Mouse (Mus musculus): ENCODE data around the gene Tpd52l2. TPM values are rescaled to one million over a fixed set of nuclear protein-coding genes. Genes with fewer than 3 reads are reported as not detected.
A peak's percentile ranks its signal among the peaks of the same experiment; 100 is the strongest.

The Tpd52l2 gene
- polyA plus RNA-seq, 1 experiment = 88.5 TPM

DNA sequence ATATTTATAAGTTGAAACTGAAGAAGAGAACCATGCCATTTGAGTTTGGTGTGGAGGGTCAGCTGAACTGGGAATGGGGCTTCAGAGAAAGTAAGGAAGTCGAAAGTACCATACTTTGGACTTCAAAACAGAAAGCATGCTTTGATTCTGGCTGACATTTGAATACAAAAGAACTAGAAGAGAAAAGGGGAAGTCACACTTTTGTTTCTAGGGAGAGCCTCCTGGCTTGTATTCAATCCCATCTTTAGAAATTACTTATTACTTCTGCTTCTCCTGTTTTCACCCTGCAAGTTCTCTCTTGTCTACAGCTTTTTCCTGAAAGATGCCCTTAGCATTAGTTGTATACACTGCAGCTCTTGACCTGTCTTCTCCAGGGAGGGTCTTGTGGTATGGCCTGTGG lies 51.3 kb downstream of the Tpd52l2 start:
- Histone ChIP-seq H3K4me3 (ENCODE audit: insufficient read depth, low read depth, low read length) (no peak overlapping the region), H3K4me1 (ENCODE audit: control insufficient read depth, insufficient read depth, insufficient read length, low read length) (no peaks in the 10 kb centered on the region), H3K27ac (replicated peaks; ENCODE audit: low read depth, low read length) (no peak overlapping the region)

DNA sequence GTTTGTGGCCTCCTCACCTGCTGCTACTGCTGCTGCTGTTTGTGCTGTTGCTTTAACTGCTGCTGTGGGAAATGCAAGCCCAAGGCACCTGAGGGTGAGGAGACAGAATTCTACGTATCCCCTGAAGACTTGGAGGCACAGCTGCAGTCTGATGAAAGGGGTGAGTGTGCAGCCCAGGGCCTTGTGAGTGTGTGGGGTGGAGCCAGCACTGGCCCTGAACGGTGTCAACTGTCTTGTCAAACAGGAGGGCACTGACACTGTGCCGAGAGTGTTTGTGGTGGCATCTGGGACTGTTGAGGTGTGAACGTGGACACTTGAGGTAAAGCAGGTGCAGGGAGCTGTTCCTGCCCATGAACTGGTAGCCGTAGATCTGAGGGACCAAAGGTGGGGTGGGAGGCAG lies 51.7 kb downstream of the Tpd52l2 start:
- Histone ChIP-seq H3K27ac (replicated peaks; ENCODE audit: low read depth, low read length) (no peak overlapping the region), H3K4me1 (ENCODE audit: control insufficient read depth, insufficient read depth, insufficient read length, low read length) (no peaks in the 10 kb centered on the region), H3K4me3 (ENCODE audit: insufficient read depth, low read depth, low read length) (no peak overlapping the region)

DNA sequence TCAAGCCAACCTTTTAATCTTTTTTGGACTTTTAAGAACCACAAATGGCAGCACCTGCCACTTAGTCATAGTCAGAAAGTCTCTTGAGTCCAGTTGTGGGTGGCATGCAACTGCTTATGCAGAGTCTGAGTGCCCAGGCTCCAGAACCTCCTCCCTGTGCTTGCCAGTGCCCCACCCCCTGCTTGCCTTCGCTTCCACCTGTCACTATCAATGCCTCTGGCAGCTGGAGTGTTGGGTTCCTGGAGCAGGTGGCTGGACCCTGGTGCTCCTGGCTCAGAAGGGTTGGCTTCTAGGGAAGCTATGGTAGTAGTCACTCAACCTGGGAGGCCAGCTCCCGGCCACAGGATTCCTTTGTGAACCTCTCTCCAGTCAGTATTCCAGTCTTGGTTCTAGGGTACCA lies 53.3 kb downstream of the Tpd52l2 start:
- H3K4me3 ChIP-seq (ENCODE audit: insufficient read depth, low read depth, low read length) = no peak overlapping the region
- no peak overlapping the region for H3K27ac ChIP-seq (replicated peaks; ENCODE audit: low read depth, low read length)
- no peaks in the 10 kb centered on the region for H3K4me1 ChIP-seq (ENCODE audit: control insufficient read depth, insufficient read depth, insufficient read length, low read length)

DNA sequence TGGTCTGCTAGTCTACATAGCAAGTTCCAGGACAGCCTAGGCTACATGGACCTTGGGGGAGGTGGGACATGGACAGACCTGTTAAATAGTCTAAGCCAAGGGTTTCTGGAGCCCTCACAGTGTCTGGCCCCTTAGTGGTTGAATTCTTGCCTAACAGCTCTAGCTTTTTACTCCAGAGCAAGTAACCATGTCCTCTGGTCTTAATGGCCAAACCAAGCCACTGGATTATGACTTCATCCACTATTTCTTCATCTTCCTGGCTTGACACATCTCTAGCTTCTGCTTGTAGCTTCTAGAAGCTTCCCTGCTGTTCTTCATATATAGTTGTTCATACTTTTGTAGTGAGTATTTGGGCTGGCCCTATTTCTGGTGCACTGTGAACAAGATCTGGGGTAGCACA lies 56.8 kb downstream of the Tpd52l2 start:
- Histone ChIP-seq H3K4me1 (ENCODE audit: control insufficient read depth, insufficient read depth, insufficient read length, low read length) (no peaks in the 10 kb centered on the region), H3K4me3 (ENCODE audit: insufficient read depth, low read depth, low read length) (no peak overlapping the region), H3K27ac (replicated peaks; ENCODE audit: low read depth, low read length) (peak overlapping the region; percentile 45)

DNA sequence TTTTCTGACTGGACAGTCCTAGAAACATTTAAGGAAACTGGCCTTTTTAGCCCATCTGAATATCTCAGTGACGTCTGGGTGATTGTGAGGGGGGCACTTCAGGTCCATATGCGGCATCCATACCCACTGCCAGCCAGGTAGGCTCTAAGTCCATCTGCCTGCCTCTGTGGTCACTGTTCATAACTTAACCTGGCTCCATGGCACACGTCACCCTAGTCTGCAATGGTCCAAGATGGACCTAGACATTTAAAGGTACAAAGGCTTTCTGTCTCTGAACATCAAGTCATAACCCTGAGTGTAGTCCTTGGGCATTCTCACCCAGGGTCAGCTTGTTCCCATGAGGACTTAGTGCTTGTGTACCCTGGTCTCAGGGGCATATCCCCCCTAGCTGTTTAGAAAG lies 70.4 kb downstream of the Tpd52l2 start:
- Histone ChIP-seq H3K4me1 (ENCODE audit: control insufficient read depth, insufficient read depth, insufficient read length, low read length) (no peaks in the 10 kb centered on the region), H3K27ac (replicated peaks; ENCODE audit: low read depth, low read length) (no peak overlapping the region), H3K4me3 (ENCODE audit: insufficient read depth, low read depth, low read length) (no peak overlapping the region)

Other genes starting within 250 kb of the Tpd52l2 start
- 3.8 and 4.7 TPM in 2 replicates for gene Gmeb2, start 209.1 kb upstream of the Tpd52l2 start, polyA plus RNA-seq (2012; ENCODE audit: insufficient read depth, insufficient read length, missing spikeins)
- not detected in 2 replicates for gene Stmn3, start 182.6 kb upstream of the Tpd52l2 start, polyA plus RNA-seq (2012; ENCODE audit: insufficient read depth, insufficient read length, missing spikeins)
- 7.2 and 15.6 TPM in 2 replicates for gene Rtel1, start 177.4 kb upstream of the Tpd52l2 start, polyA plus RNA-seq (2012; ENCODE audit: insufficient read depth, insufficient read length, missing spikeins)
- gene Zgpat, start 132.2 kb upstream of the Tpd52l2 start, polyA plus RNA-seq (2012; ENCODE audit: insufficient read depth, insufficient read length, missing spikeins) = 12.4 TPM in 2 replicates
- 40.7 and 53.9 TPM in 2 replicates for gene Arfrp1, start 131.7 kb upstream of the Tpd52l2 start, polyA plus RNA-seq (2012; ENCODE audit: insufficient read depth, insufficient read length, missing spikeins)
- gene Lime1, start 117.1 kb upstream of the Tpd52l2 start, polyA plus RNA-seq (2012; ENCODE audit: insufficient read depth, insufficient read length, missing spikeins) = 3.0 and 6.1 TPM in 2 replicates
- 5.5 and 6.6 TPM in 2 replicates for gene Zbtb46, start 37.7 kb upstream of the Tpd52l2 start, polyA plus RNA-seq (2012; ENCODE audit: insufficient read depth, insufficient read length, missing spikeins)
- gene Abhd16b, start 3.9 kb upstream of the Tpd52l2 start, polyA plus RNA-seq (2012; ENCODE audit: insufficient read depth, insufficient read length, missing spikeins) = not detected in 2 replicates
- gene Dnajc5, start 23.3 kb downstream of the Tpd52l2 start, polyA plus RNA-seq (2012; ENCODE audit: insufficient read depth, insufficient read length, missing spikeins) = 30.8 and 38.6 TPM in 2 replicates
- 26.8 and 26.9 TPM in 2 replicates for gene Uckl1, start 87.8 kb downstream of the Tpd52l2 start, polyA plus RNA-seq (2012; ENCODE audit: insufficient read depth, insufficient read length, missing spikeins)
- gene Prpf6, start 94.7 kb downstream of the Tpd52l2 start, polyA plus RNA-seq (2012; ENCODE audit: insufficient read depth, insufficient read length, missing spikeins) = 23.2 and 23.7 TPM in 2 replicates
- gene Zfp512b, start 95.7 kb downstream of the Tpd52l2 start, polyA plus RNA-seq (2012; ENCODE audit: insufficient read depth, insufficient read length, missing spikeins) = 5.1 TPM in 2 replicates
- gene Samd10, start 102.1 kb downstream of the Tpd52l2 start, polyA plus RNA-seq (2012; ENCODE audit: insufficient read depth, insufficient read length, missing spikeins) = 0.63 and 1.6 TPM in 2 replicates
- gene Gm29797, start 159.9 kb downstream of the Tpd52l2 start, polyA plus RNA-seq (2012; ENCODE audit: insufficient read depth, insufficient read length, missing spikeins) = not detected in 2 replicates
- 12.8 and 22.2 TPM in 2 replicates for gene Sox18, start 174.5 kb downstream of the Tpd52l2 start, polyA plus RNA-seq (2012; ENCODE audit: insufficient read depth, insufficient read length, missing spikeins)
- 3.2 and 3.4 TPM in 2 replicates for gene Tcea2, start 183.2 kb downstream of the Tpd52l2 start, polyA plus RNA-seq (2012; ENCODE audit: insufficient read depth, insufficient read length, missing spikeins)
- 27.0 and 27.9 TPM in 2 replicates for gene Rgs19, start 196.8 kb downstream of the Tpd52l2 start, polyA plus RNA-seq (2012; ENCODE audit: insufficient read depth, insufficient read length, missing spikeins)
- gene Lkaaear1, start 201.3 kb downstream of the Tpd52l2 start, polyA plus RNA-seq (2012; ENCODE audit: insufficient read depth, insufficient read length, missing spikeins) = not detected in 2 replicates
- not detected in 2 replicates for gene Oprl1, start 217.9 kb downstream of the Tpd52l2 start, polyA plus RNA-seq (2012; ENCODE audit: insufficient read depth, insufficient read length, missing spikeins)

Measured in brown adipose tissue, adult 24 weeks (tissue).